Mouse (Mus musculus): ENCODE results near the gene Cntd1. TPM values are rescaled to one million over a fixed set of nuclear protein-coding genes. Genes with fewer than 3 reads are reported as not detected.
A peak's percentile ranks its signal among the peaks of the same experiment; 100 is the strongest.

Cntd1 gene
- polyA plus RNA-seq, 1 experiment from 2014 or later, result 0.26 TPM

- Histone ChIP-seq H3K4me3 (ENCODE audit: low read depth, low read length) (no peak overlapping the region), H3K4me2 (replicated peaks; ENCODE audit: low read depth) (no peak overlapping the region), H3K36me3 (ENCODE audit: control insufficient read depth, insufficient read depth) (peaks cover 4% of the 10 kb centered on the region; the same call in 1 of the 2 replicates), H3K9ac (ENCODE audit: low read depth, low read length) (no peak overlapping the region), H3K4me1 (replicated peaks; ENCODE audit: control insufficient read depth, insufficient read depth, low read length) (peaks cover 18% of the 10 kb centered on the region), H3K27ac (ENCODE audit: low read depth, low read length) (no peak overlapping the region), H3K27me3 (replicated peaks; ENCODE audit: control insufficient read depth, insufficient read depth, low read length) (no peaks in the 10 kb centered on the region), H3K9me3 (ENCODE audit: control insufficient read depth) (no peaks in the 10 kb centered on the region)
- ATAC-seq, result no peak
- TF ChIP-seq CTCF (IDR thresholded peaks at IDR 0.05; ENCODE audit: low read depth), result no peak
- WGBS, result 63% methylated on average over 7 of the region's 7 CpGs
Observed at GRCm38 (mm10) chr11:101280837-101281236, 2.0 kb downstream of the Cntd1 start.

GRCm38 (mm10) chr11:101282896-101283295 lies 4.1 kb downstream of the Cntd1 start:
- Histone ChIP-seq H3K4me2 (replicated peaks; ENCODE audit: low read depth) (no peak overlapping the region), H3K4me1 (replicated peaks; ENCODE audit: control insufficient read depth, insufficient read depth, low read length) (0 out of 2 replicates have a peak, but pooled peaks cover 2% of the 10 kb centered on the region), H3K9ac (ENCODE audit: low read depth, low read length) (no peak overlapping the region), H3K4me3 (ENCODE audit: low read depth, low read length) (no peak overlapping the region), H3K36me3 (ENCODE audit: control insufficient read depth, insufficient read depth) (peaks cover 13% of the 10 kb centered on the region; the same call in 1 of the 2 replicates), H3K9me3 (ENCODE audit: control insufficient read depth) (no peaks in the 10 kb centered on the region), H3K27me3 (replicated peaks; ENCODE audit: control insufficient read depth, insufficient read depth, low read length) (no peaks in the 10 kb centered on the region), H3K27ac (ENCODE audit: low read depth, low read length) (no peak overlapping the region)
- WGBS, result 46% methylated on average over 5 of the region's 5 CpGs
- ATAC-seq, result no peak
- TF ChIP-seq CTCF (IDR thresholded peaks at IDR 0.05; ENCODE audit: low read depth), result no peak

DNA sequence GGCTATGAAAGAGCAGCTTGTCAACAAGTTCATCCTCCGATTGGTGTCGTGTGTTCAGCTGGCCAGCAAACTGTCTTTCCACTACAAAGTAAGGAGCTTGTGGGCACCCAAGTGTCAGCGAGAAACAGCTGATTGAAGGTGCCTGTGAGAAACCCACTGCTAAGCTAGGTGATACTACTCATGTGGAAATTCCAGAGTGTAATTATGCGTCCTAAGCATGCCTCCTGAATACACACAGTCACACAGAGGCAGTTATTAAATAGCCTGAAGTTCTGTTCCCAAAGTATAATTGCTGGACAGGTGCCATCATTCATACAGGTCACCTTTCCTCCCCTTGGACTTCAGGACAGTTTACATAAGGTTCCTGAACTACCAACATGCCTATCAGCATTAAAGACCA lies 5.0 kb downstream of the Cntd1 start:
- Histone ChIP-seq H3K9ac (ENCODE audit: low read depth, low read length) (no peak overlapping the region), H3K36me3 (ENCODE audit: control insufficient read depth, insufficient read depth) (peaks cover 18% of the 10 kb centered on the region), H3K27me3 (replicated peaks; ENCODE audit: control insufficient read depth, insufficient read depth, low read length) (no peaks in the 10 kb centered on the region), H3K4me2 (replicated peaks; ENCODE audit: low read depth) (no peak overlapping the region), H3K4me1 (replicated peaks; ENCODE audit: control insufficient read depth, insufficient read depth, low read length) (no peaks in the 10 kb centered on the region), H3K27ac (ENCODE audit: low read depth, low read length) (no peak overlapping the region), H3K4me3 (ENCODE audit: low read depth, low read length) (no peak overlapping the region), H3K9me3 (ENCODE audit: control insufficient read depth) (no peaks in the 10 kb centered on the region)
- no peak for TF ChIP-seq CTCF (IDR thresholded peaks at IDR 0.05; ENCODE audit: low read depth)
- no peak for ATAC-seq
- 65% methylated on average over 4 of the region's 4 CpGs for WGBS

DNA sequence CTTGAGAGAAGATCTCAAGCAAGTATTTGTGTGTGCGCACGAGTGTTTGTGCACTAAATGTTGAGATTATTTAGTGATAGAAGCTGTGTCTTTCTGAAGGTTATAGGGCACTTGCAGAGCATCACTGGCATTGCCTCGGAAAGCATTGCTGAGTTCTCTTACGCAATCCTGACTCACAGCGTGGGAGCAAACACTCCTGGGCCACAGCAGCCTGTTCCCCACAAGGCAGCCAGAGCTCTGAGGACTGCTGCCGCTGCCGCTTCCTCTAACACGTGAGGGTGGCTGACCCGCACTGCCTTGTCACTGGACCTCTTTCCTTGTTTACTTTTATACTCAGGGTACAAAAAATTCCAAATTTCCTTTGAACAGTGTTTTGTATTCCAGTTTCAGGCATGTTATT lies 8.5 kb downstream of the Cntd1 start:
- H3K4me2 ChIP-seq (replicated peaks; ENCODE audit: low read depth), result no peak overlapping the region
- TF ChIP-seq CTCF (IDR thresholded peaks at IDR 0.05; ENCODE audit: low read depth), result no peak
- H3K9me3 ChIP-seq (ENCODE audit: control insufficient read depth), result no peaks in the 10 kb centered on the region
- peaks cover 53% of the 10 kb centered on the region for H3K36me3 ChIP-seq (ENCODE audit: control insufficient read depth, insufficient read depth)
- H3K4me1 ChIP-seq (replicated peaks; ENCODE audit: control insufficient read depth, insufficient read depth, low read length), result no peaks in the 10 kb centered on the region
- no peak overlapping the region for H3K9ac ChIP-seq (ENCODE audit: low read depth, low read length)
- 69% methylated on average over 9 of the region's 9 CpGs for WGBS
- no peak overlapping the region for H3K27ac ChIP-seq (ENCODE audit: low read depth, low read length)
- no peak overlapping the region for H3K4me3 ChIP-seq (ENCODE audit: low read depth, low read length)
- no peaks in the 10 kb centered on the region for H3K27me3 ChIP-seq (replicated peaks; ENCODE audit: control insufficient read depth, insufficient read depth, low read length)
- ATAC-seq, result no peak

- H3K36me3 ChIP-seq (ENCODE audit: control insufficient read depth, insufficient read depth), result peaks cover 81% of the 10 kb centered on the region
- no peak overlapping the region for H3K4me2 ChIP-seq (replicated peaks; ENCODE audit: low read depth)
- no peaks in the 10 kb centered on the region for H3K9me3 ChIP-seq (ENCODE audit: control insufficient read depth)
- no peak overlapping the region for H3K9ac ChIP-seq (ENCODE audit: low read depth, low read length)
- H3K27ac ChIP-seq (ENCODE audit: low read depth, low read length), result no peak overlapping the region
- TF ChIP-seq CTCF (IDR thresholded peaks at IDR 0.05; ENCODE audit: low read depth), result no peak
- no peak for ATAC-seq
- no peaks in the 10 kb centered on the region for H3K27me3 ChIP-seq (replicated peaks; ENCODE audit: control insufficient read depth, insufficient read depth, low read length)
- no peaks in the 10 kb centered on the region for H3K4me1 ChIP-seq (replicated peaks; ENCODE audit: control insufficient read depth, insufficient read depth, low read length)
- H3K4me3 ChIP-seq (ENCODE audit: low read depth, low read length), result no peak overlapping the region
- 94% methylated on average over 8 of the region's 8 CpGs for WGBS
Observed at GRCm38 (mm10) chr11:101291231-101291630, 12.4 kb downstream of the Cntd1 start.

DNA sequence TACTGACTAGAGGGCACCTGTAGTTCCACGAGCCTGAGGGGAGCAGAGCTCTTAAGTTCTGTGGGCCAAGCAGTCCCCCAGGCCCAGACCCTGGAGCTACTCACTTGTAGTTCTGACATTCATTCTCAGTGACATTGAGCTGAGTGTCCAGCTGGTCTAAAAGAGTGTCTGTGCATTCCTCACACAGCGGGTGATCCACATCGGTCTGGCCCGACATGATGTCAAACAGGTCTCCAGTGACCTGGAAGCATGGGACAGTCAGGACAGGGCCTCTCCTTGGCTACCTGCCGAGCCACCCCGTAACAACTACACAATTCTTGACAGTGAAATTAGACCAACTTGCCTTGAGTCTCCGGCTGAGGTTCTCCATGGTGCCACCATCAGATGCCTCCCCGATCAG lies 16.4 kb downstream of the Cntd1 start:
- H3K9ac ChIP-seq (ENCODE audit: low read depth, low read length), result no peak overlapping the region
- H3K4me3 ChIP-seq (ENCODE audit: low read depth, low read length), result no peak overlapping the region
- peaks cover 75% of the 10 kb centered on the region for H3K36me3 ChIP-seq (ENCODE audit: control insufficient read depth, insufficient read depth)
- no peak overlapping the region for H3K4me2 ChIP-seq (replicated peaks; ENCODE audit: low read depth)
- no peaks in the 10 kb centered on the region for H3K4me1 ChIP-seq (replicated peaks; ENCODE audit: control insufficient read depth, insufficient read depth, low read length)
- no peaks in the 10 kb centered on the region for H3K9me3 ChIP-seq (ENCODE audit: control insufficient read depth)
- no peak overlapping the region for H3K27ac ChIP-seq (ENCODE audit: low read depth, low read length)
- no peak for TF ChIP-seq CTCF (IDR thresholded peaks at IDR 0.05; ENCODE audit: low read depth)
- no peaks in the 10 kb centered on the region for H3K27me3 ChIP-seq (replicated peaks; ENCODE audit: control insufficient read depth, insufficient read depth, low read length)
- 94% methylated on average over 8 of the region's 8 CpGs for WGBS
- ATAC-seq, result no peak

GRCm38 (mm10) chr11:101300881-101301280 lies 22.1 kb downstream of the Cntd1 start:
- no peaks in the 10 kb centered on the region for H3K9me3 ChIP-seq (ENCODE audit: control insufficient read depth)
- H3K4me3 ChIP-seq (ENCODE audit: low read depth, low read length), result peak overlapping the region; percentile 71
- peak; percentile 47 for TF ChIP-seq CTCF (IDR thresholded peaks at IDR 0.05; ENCODE audit: low read depth)
- ATAC-seq, result no peak
- peak overlapping the region; percentile 94 for H3K4me2 ChIP-seq (replicated peaks; ENCODE audit: low read depth)
- peak overlapping the region; percentile 72 for H3K9ac ChIP-seq (ENCODE audit: low read depth, low read length)
- no peak overlapping the region for H3K27ac ChIP-seq (ENCODE audit: low read depth, low read length)
- peaks cover 22% of the 10 kb centered on the region for H3K36me3 ChIP-seq (ENCODE audit: control insufficient read depth, insufficient read depth)
- 0 out of 2 replicates have a peak, but pooled peaks cover 3% of the 10 kb centered on the region for H3K4me1 ChIP-seq (replicated peaks; ENCODE audit: control insufficient read depth, insufficient read depth, low read length)
- WGBS, result 65% methylated on average over 7 of the region's 7 CpGs
- H3K27me3 ChIP-seq (replicated peaks; ENCODE audit: control insufficient read depth, insufficient read depth, low read length), result no peaks in the 10 kb centered on the region
